In the genomic region with DNA sequence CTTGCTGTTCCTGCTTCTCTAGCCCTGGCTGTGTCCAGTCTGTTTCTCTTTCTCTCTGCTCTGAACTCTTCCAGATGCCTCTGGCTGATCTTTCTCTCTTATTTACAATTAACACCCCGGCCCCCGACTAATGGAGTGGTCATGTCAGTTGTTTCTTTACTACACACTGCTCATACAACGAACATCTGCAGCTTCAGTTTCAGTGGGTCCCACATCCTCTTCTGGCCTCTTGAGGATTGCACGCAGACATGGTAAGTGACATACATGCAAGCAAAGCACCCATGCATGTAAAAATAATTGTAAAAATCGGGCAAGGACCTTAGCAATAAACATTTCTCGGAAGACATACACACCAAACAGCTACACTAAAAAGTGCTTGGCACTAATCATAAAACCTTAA, we compare ENCODE assay signal across 26 mouse cellular contexts. TPM values are rescaled to one million over a fixed set of nuclear protein-coding genes. Genes with fewer than 3 reads are reported as not detected.
"Had no signal": no experiment of that assay in that cellular context is flagged by ENCODE, and none has a peak within 500 bp of the region (broad histone marks: within the 10 kb centered on the region; RNA-seq: fewer than 3 reads in every experiment).

No protein-coding gene starts in this region.

- H3K27me3 ChIP-seq: intestine, embryonic 15.5 days; kidney, embryonic 15.5 days; limb, embryonic 13.5 days; liver, embryonic 13.5 days; midbrain, embryonic 15.5 days; neural tube, embryonic 13.5 days had no signal

- H3K27ac ChIP-seq: intestine, embryonic 15.5 days; kidney, embryonic 15.5 days; left cerebral cortex, adult 2 months; limb, embryonic 13.5 days; liver, embryonic 13.5 days; midbrain, embryonic 15.5 days; neural tube, embryonic 13.5 days had no signal

- ATAC-seq: intestine, embryonic 15.5 days; lung, postnatal 0 days; midbrain, embryonic 15.5 days had no signal

- H3K9me3 ChIP-seq: intestine, embryonic 15.5 days; kidney, embryonic 15.5 days; limb, embryonic 13.5 days; liver, embryonic 13.5 days; midbrain, embryonic 15.5 days; neural tube, embryonic 13.5 days had no signal

- DNase-seq: kidney, adult 11 months; kidney, adult 8-10 months; kidney, postnatal 10 days; kidney, postnatal 36 days; layer of hippocampus, postnatal 36 days; liver; liver, embryonic 13.5 days; lung, embryonic 14.5 days; lung, postnatal 4 days; right cerebral cortex, adult 18-20 months; right cerebral cortex, postnatal 14 days; right cerebral cortex, postnatal 4 days; thymus, adult 18-20 months; thymus, postnatal 36 days had no signal

- H3K36me3 ChIP-seq: intestine, embryonic 15.5 days; kidney, embryonic 15.5 days; limb, embryonic 13.5 days; liver, embryonic 13.5 days; midbrain, embryonic 15.5 days; neural tube, embryonic 13.5 days had no signal

- H3K9ac ChIP-seq: intestine, embryonic 15.5 days; kidney, embryonic 15.5 days; limb, embryonic 13.5 days; liver, embryonic 13.5 days; lung, embryonic 14.5 days; midbrain, embryonic 15.5 days; neural tube, embryonic 13.5 days had no signal

- H3K4me1 ChIP-seq: intestine, embryonic 15.5 days; kidney, embryonic 15.5 days; limb, embryonic 13.5 days; liver, embryonic 13.5 days; midbrain, embryonic 15.5 days; neural tube, embryonic 13.5 days had no signal

- H3K4me2 ChIP-seq: intestine, embryonic 15.5 days; kidney, embryonic 15.5 days; limb, embryonic 13.5 days; liver, embryonic 13.5 days; lung, embryonic 14.5 days; midbrain, embryonic 11.5 days; midbrain, embryonic 15.5 days; neural tube, embryonic 13.5 days had no signal

- H3K4me3 ChIP-seq: intestine, embryonic 15.5 days; kidney, embryonic 15.5 days; left cerebral cortex, adult 2 months; limb, embryonic 13.5 days; liver, embryonic 13.5 days; midbrain, embryonic 15.5 days; myocyte; neural tube, embryonic 13.5 days had no signal

RNA-seq across cellular contexts. Expression of a gene that starts 17.0 kb away (rescaled TPM):
- total RNA-seq: megakaryocyte progenitor cell, adult 5-6 weeks; megakaryocyte-erythroid progenitor cell, adult 5-6 weeks; monocyte, adult 5-6 weeks had no signal
